Mouse (Mus musculus) cerebellum, adult 2 months (tissue): ENCODE measurements around the gene Zfand6.

Source experiments
- CTCF ChIP-seq: fragments of 200-500 bp; IDR thresholded peaks from 2 replicates; pipeline ENCODE4 v1.5.1; 2011; ENCODE audit warnings: low read depth, mild to moderate bottlenecking, control low read depth, low read length, moderate library complexity, borderline replicate concordance; ENCODE audit not compliant: insufficient read depth
- POLR2A ChIP-seq: fragments of 200-500 bp; IDR thresholded peaks from 2 replicates; pipeline ENCODE4 v1.6.1; 2011; ENCODE audit warnings: low read length, control low read depth, borderline replicate concordance; ENCODE audit not compliant: insufficient read depth

DNA sequence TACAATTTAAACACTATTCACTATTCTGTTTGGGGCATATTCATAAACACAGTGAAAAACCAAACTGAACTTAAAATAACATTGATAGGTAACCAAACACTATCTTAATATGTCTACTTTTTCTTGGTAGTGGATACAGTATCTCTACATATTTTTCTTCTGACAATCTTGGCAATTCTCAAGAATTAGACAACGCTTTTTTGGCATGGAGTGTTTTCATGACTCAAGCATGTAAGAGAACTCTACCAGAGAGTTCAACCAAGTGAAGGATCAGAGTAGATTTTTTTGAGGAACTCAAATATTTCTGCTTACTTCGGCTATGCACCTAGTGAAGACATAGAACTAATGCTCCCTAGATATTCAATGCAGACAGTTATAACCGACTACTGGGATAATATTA lies 68.8 kb downstream of the Zfand6 start:
- TF ChIP-seq POLR2A = no peak
- TF ChIP-seq CTCF = no peak
